In genomic region chr13:96855191-96855590, GRCm38 (mm10) we compare ENCODE assay signal across 8 mouse cellular contexts.
A peak's percentile ranks its signal among the peaks of the same experiment; 100 is the strongest.
DNase-seq lines count a peak whose midpoint lies in the region; ATAC-seq lines count a peak whose summit lies in the region.

No protein-coding gene starts in this region.

- no peaks in the 10 kb centered on the region for H3K36me3 ChIP-seq in embryonic facial prominence, embryonic 14.5 days (ENCODE audit: control insufficient read depth, insufficient read depth, low read length)
- H3K36me3 ChIP-seq in limb, embryonic 11.5 days (ENCODE audit: control insufficient read depth, insufficient read depth, low read length) = no peaks in the 10 kb centered on the region

- WGBS in embryonic facial prominence, embryonic 14.5 days = 21% methylated on average over 3 of the region's 3 CpGs
- 18% methylated on average over 3 of the region's 3 CpGs for WGBS in limb, embryonic 11.5 days

- no peaks in the 10 kb centered on the region for H3K27me3 ChIP-seq in embryonic facial prominence, embryonic 14.5 days (replicated peaks; ENCODE audit: control insufficient read depth, insufficient read depth, low read length)
- no peaks in the 10 kb centered on the region for H3K27me3 ChIP-seq in limb, embryonic 11.5 days (ENCODE audit: control insufficient read depth, insufficient read depth, low read length)

- no peak for ATAC-seq in embryonic facial prominence, embryonic 14.5 days (ENCODE audit: low read depth)
- ATAC-seq in limb, embryonic 11.5 days (ENCODE audit: insufficient number of reproducible peaks, low FRiP score, low TSS enrichment, low read depth) = no peak

- H3K4me3 ChIP-seq in embryonic facial prominence, embryonic 14.5 days (ENCODE audit: low read depth, low read length) = no peak overlapping the region
- H3K4me3 ChIP-seq in limb, embryonic 11.5 days (ENCODE audit: low read depth, low read length) = no peak overlapping the region

- DNase-seq in ovary, postnatal 10 days (ENCODE audit: low spot score) = peak; percentile 18
- DNase-seq in ovary, adult 18-20 months (ENCODE audit: low spot score) = no peak
- DNase-seq in adrenal gland, postnatal 36 days = peak; percentile 67 to 76
- peak; percentile 58 for DNase-seq in embryonic facial prominence, embryonic 14.5 days (ENCODE audit: low spot score)
- peak; percentile 76 for DNase-seq in kidney, adult 9 months
- DNase-seq in limb, embryonic 11.5 days (ENCODE audit: low spot score) = peak; percentile 81
- peak; percentile 46 for DNase-seq in retina, postnatal 7 days (ENCODE audit: low read depth, low spot score)
- peak; percentile 23 for DNase-seq in yolk sac, embryonic 10.5 days (ENCODE audit: low spot score)

- no peak overlapping the region for H3K9ac ChIP-seq in embryonic facial prominence, embryonic 14.5 days (ENCODE audit: low read depth, low read length)
- H3K9ac ChIP-seq in limb, embryonic 11.5 days (ENCODE audit: low read length) = no peak overlapping the region

- no peaks in the 10 kb centered on the region for H3K9me3 ChIP-seq in embryonic facial prominence, embryonic 14.5 days (ENCODE audit: control insufficient read depth, low read length)
- no peaks in the 10 kb centered on the region for H3K9me3 ChIP-seq in limb, embryonic 11.5 days (ENCODE audit: control insufficient read depth, low read length)

- no peaks in the 10 kb centered on the region for H3K4me1 ChIP-seq in embryonic facial prominence, embryonic 14.5 days (ENCODE audit: control insufficient read depth, insufficient read depth, low read length)
- H3K4me1 ChIP-seq in limb, embryonic 11.5 days (ENCODE audit: control insufficient read depth, insufficient read depth, low read length) = no peaks in the 10 kb centered on the region

- no peak overlapping the region for H3K27ac ChIP-seq in embryonic facial prominence, embryonic 14.5 days (replicated peaks; ENCODE audit: low read depth, low read length)
- H3K27ac ChIP-seq in limb, embryonic 11.5 days (replicated peaks; ENCODE audit: low read depth, low read length) = no peak overlapping the region

- no peak overlapping the region for H3K4me2 ChIP-seq in embryonic facial prominence, embryonic 14.5 days (ENCODE audit: low read depth, low read length)
- no peak overlapping the region for H3K4me2 ChIP-seq in limb, embryonic 11.5 days (ENCODE audit: low read depth, severe bottlenecking)
